Mouse (Mus musculus): Measurements from ENCODE around the gene Gadd45a.
A peak's percentile ranks its signal among the peaks of the same experiment; 100 is the strongest.
"Not testable (repeated sequence)": the region's sequence is repeated elsewhere in the genome, so short reads cannot be mapped to it uniquely, and the experiment has no call there.

Gadd45a gene

GRCm38 (mm10) chr6:67048880-67049694 lies 11.8 kb upstream of the Gadd45a start:
- DNase-seq (ENCODE audit: extremely low read depth, low read depth, low spot score) = no peak

- no peak for DNase-seq (ENCODE audit: extremely low read depth, low read depth, low spot score)
These were observed 10.9 kb upstream of the Gadd45a start for GRCm38 (mm10) chr6:67048052-67048691.

DNA sequence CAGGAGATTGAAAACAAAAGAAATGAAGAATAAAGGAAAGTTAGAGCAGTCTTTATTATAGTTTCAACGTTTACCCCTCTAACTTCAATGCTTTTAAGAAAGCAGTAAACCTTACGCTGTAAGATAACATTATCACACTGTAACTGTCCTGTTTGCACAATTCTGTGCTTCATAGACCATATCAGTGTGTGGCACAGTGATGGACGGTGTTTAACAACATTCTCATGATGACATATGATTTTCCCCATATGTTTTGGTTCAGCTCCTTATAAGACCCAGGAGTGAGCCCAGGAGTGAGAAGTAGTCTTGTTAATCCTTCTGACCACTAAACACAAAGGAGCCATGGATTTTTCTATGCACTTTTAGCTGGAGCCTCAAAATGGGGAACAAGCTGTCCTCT lies 9.7 kb upstream of the Gadd45a start:
- no peak for DNase-seq (ENCODE audit: extremely low read depth, low read depth, low spot score)

- DNase-seq (ENCODE audit: extremely low read depth, low read depth, low spot score) = no peak
These were observed 8.2 kb upstream of the Gadd45a start for GRCm38 (mm10) chr6:67045424-67045823.

DNA sequence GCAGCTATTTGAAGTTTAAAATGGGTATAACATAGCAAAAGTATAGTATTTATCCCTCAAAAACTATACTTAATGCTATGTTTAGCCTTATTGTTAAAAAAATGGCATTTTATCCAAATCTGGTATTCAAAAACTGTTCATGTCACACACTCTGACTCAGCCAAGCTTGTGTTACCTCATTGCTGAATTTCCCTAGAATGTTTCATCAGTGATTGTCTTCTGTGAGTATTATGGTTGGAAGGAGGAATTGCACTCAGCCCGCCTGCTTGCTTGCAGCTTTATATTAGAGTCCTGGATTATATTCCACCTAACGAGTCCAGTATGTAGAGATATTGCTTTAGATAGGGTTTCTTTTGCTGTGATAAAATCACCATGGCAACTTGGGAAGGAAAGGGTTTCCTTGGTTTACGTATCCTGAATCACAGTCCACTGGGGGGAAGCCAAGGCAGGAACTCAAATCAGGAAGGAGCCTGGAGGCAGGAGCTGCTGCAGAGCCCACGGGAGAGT lies 3.7 kb upstream of the Gadd45a start:
- no peak for DNase-seq (ENCODE audit: extremely low read depth, low read depth, low spot score)

GRCm38 (mm10) chr6:67038964-67039363 lies 1.7 kb upstream of the Gadd45a start:
- DNase-seq (ENCODE audit: extremely low read depth, low read depth, low spot score) = no peak

DNA sequence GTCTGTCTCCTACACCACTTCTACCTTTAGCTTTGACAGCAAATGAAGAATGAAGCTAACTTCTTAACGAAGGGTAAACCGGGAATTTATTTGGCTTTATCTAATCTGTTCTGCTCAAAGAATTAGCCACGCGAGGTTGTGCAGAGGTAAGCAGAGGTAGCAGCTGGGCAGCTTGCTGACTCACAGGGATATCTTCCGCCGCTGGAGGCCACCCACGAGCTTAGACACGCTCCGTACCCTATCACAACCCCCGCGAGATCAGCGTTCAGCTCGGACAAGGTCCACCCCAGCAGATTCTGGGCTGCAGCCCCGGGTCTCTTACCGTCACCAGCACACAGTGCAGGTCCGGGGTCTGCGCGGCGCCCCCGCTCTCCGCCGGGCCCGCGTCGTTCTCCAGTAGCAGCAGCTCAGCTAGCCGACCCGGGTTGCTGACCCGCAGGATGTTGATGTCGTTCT lies 873 bp downstream of the Gadd45a start:
- no peak for DNase-seq (ENCODE audit: extremely low read depth, low read depth, low spot score)

DNA sequence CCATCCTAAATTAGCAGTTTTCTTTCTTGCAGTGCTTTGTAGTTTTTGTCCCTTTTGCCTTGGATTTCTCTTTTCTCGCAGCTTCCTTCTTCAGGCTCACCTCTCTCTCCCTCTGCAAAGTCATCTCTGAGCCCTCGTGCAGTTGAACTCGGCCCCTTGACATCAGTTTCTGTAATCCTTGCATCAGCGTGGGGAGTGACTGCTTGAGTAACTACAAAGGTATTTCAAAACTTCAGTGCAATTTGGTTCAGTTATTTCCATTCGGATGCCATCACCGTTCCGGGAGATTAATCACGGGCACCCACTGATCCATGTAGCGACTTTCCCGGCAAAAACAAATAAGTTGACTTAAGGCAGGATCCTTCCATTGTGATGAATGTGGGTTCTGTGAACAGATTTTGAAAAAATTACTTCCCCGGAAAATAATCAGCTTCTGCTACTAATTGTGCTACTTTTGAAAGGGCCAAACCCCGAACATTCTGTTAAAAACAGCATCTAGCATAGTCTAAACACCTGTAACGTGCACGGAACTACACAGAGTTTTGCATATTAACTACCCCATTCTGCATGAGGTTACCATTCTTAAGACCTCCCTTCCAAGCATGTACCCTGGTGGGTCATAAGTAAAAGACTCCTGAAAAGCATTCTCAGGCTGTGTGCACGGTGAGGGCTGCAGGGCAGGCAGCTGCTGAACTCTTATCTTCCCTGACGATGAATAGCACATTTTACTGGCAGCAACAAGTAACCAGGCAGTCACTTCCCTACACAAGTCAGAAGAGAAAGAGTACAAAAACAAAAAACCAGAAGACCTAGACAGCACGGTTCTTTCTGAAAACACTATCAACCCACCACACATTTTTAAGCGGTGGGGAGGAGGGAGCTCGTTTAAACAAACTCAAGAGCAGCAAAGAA lies 1.6 kb downstream of the Gadd45a start:
- DNase-seq (ENCODE audit: extremely low read depth, low read depth, low spot score) = no peak

- DNase-seq (ENCODE audit: extremely low read depth, low read depth, low spot score) = no peak
These were observed 2.7 kb downstream of the Gadd45a start for GRCm38 (mm10) chr6:67034331-67035130.

DNA sequence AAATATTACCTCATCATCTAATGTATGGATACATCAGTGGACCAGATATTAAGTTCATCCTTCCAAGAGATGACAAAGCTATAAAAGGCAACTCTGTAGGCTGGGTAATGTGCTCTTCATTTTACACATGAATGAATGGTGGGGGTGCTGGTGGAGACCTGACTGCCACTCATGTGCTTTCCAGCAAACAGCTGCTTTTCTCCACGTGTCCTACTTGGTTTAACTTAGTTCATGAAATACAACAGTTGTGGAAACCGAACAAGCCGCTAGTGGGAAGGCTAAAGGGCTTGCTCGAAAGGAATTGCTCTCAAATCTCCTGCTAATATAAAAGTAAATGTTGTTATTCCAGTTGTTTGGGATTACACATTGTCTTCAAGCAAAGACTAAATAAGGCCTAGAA lies 3.7 kb downstream of the Gadd45a start:
- DNase-seq (ENCODE audit: extremely low read depth, low read depth, low spot score) = no peak

- DNase-seq (ENCODE audit: extremely low read depth, low read depth, low spot score) = not testable (repeated sequence)
These were observed 4.3 kb downstream of the Gadd45a start for GRCm38 (mm10) chr6:67032972-67033371.

GRCm38 (mm10) chr6:67032551-67032950 lies 4.7 kb downstream of the Gadd45a start:
- not testable (repeated sequence) for DNase-seq (ENCODE audit: extremely low read depth, low read depth, low spot score)

GRCm38 (mm10) chr6:67030846-67031245 lies 6.4 kb downstream of the Gadd45a start:
- DNase-seq (ENCODE audit: extremely low read depth, low read depth, low spot score) = no peak

- no peak for DNase-seq (ENCODE audit: extremely low read depth, low read depth, low spot score)
These were observed 6.8 kb downstream of the Gadd45a start for GRCm38 (mm10) chr6:67030416-67030815.

GRCm38 (mm10) chr6:67029987-67030386 lies 7.3 kb downstream of the Gadd45a start:
- no peak for DNase-seq (ENCODE audit: extremely low read depth, low read depth, low spot score)

- no peak for DNase-seq (ENCODE audit: extremely low read depth, low read depth, low spot score)
These were observed 7.8 kb downstream of the Gadd45a start for GRCm38 (mm10) chr6:67029312-67029950.

GRCm38 (mm10) chr6:67027438-67028142 lies 9.7 kb downstream of the Gadd45a start:
- DNase-seq (ENCODE audit: extremely low read depth, low read depth, low spot score) = peak; percentile 93

DNA sequence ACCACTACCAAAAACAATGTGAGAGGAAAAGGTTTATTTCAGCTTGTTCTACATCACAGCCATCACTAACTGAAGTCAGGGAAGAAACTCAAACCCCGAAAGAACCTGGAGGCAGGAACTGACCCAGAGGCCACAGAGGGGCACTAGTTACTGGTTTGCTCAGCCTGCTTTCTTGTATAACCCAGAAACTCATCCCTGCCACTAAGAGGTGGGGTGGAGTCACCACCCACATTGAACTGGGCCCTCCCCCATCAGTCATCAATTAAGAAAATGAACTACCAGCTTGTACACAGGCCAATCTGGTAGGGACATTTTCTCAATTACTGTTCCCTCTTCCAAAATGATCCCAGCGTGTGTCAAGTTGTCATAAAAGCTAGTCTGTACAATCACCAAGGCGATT lies 10.6 kb downstream of the Gadd45a start:
- DNase-seq (ENCODE audit: extremely low read depth, low read depth, low spot score) = no peak

GRCm38 (mm10) chr6:67023729-67024128 lies 13.5 kb downstream of the Gadd45a start:
- DNase-seq (ENCODE audit: extremely low read depth, low read depth, low spot score) = no peak
